Mouse (Mus musculus) lung, postnatal 25 days (tissue): ENCODE data around the gene Ly6f.

Experiments used
- DNase-seq: peaks from one replicate; pipeline ENCODE4 v3.0.0; 2022; ENCODE audit warnings: low spot score

The Ly6f gene

DNA sequence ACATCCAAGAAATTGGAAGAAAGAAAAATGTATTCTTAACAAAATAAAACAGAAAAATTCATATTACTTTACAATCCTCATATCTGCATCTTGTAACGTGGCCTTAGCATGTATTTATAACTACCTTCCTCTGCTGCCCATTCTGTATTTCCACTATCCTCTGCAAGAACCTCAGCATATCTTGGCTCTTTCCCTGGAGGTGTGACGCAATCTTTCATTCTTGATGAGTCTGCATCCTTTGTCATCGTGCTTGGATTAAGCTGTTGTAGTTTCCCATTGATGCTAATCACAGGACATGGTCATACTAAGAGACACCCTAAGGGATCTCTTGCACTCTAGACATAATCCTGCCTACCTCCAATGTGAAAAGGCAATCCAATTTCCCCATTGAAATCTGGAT lies 50.4 kb downstream of the Ly6f start:
- DNase-seq: no peak

DNA sequence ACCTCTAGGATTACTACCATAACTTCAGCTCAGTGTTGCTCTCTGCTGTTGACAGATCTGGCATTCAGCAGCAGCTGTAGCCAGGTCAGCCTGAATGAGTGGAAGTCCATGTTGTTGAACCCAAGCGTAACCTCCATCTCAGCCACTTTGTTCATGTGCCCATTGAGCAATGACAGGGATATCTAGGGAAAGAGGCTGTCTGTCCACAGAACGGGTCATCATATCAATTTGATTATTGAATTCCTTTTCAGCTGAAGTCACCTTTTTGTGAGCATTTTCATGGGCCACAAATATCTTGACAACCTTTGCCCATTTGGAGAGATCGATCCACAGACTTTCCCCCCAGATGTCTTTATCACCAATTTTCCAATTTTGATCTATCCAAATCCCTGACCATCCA lies 51.9 kb downstream of the Ly6f start:
- DNase-seq: no peak
